Comparison of ENCODE assay signal across 24 mouse cellular contexts in the genomic region with DNA sequence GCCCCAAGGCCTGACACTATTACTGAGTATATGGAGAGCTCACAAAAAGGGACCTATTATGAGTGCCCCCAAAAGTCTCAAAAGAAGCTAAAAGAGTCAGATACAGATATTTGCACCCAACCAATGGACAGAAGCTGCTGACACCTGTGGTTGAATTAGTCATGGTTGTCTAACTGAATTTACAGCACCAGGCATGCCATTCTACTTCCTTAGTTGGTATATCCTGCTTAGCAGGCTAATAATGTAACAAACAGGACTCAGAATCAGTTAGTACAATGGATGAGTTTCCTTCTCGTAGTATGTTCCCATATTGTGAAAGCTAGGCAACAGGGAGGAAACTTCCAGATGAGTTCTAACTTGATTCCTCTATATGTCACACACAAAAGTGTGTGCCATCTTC.
DNase-seq lines count a peak whose midpoint lies in the region; ATAC-seq and TF ChIP-seq lines count a peak whose summit lies in the region.
"Had no signal": no experiment of that assay in that cellular context is flagged by ENCODE, and none has a peak within 500 bp of the region (broad histone marks: within the 10 kb centered on the region; RNA-seq: fewer than 3 reads in every experiment).

No protein-coding gene starts in this region.

- no peaks in the 10 kb centered on the region for H3K36me3 ChIP-seq in hindbrain, postnatal 0 days (ENCODE audit: insufficient read depth, low read length)
- no peaks in the 10 kb centered on the region for H3K36me3 ChIP-seq in forebrain, embryonic 10.5 days (replicated peaks)
- H3K36me3 ChIP-seq: embryonic facial prominence, embryonic 13.5 days; embryonic facial prominence, embryonic 15.5 days had no signal

- no peak overlapping the region for H3K4me2 ChIP-seq in hindbrain, postnatal 0 days (ENCODE audit: low read depth, low read length)
- H3K4me2 ChIP-seq: embryonic facial prominence, embryonic 13.5 days; embryonic facial prominence, embryonic 15.5 days; forebrain, embryonic 13.5 days had no signal

- no peak overlapping the region for H3K27ac ChIP-seq in hindbrain, postnatal 0 days
- H3K27ac ChIP-seq in forebrain, embryonic 10.5 days: no peak overlapping the region
- H3K27ac ChIP-seq: embryonic facial prominence, embryonic 13.5 days; embryonic facial prominence, embryonic 15.5 days; forebrain, embryonic 13.5 days had no signal

- peak; percentile 87 for DNase-seq in 416B (ENCODE audit: low read depth)
- peak; percentile 2 for DNase-seq in Muller cell, postnatal 12 days (ENCODE audit: inconsistent ontology term)
- DNase-seq in frontal cortex, postnatal 36 days (ENCODE audit: low spot score in 2 of 2): no peak
- DNase-seq in c-Kit-positive CD71-positive TER-119-positive erythroid progenitor cells, embryonic 14.5 days (ENCODE audit: low spot score): no peak
- no peak for DNase-seq in hindbrain, postnatal 0 days (ENCODE audit: low spot score)
- DNase-seq in forebrain, embryonic 10.5 days (ENCODE audit: extremely low spot score, low spot score): no peak
- DNase-seq: adrenal gland, adult 8-10 months; adrenal gland, postnatal 14 days; adrenal gland, postnatal 36 days; cerebellum, adult 11 months; cerebellum, adult 18-20 months; cerebellum, adult 8-10 months; cerebellum, adult 9-11 months; cerebellum, postnatal 14 days; cerebellum, postnatal 36 days; embryo, embryonic 11 days had no signal

- H3K4me3 ChIP-seq in hindbrain, postnatal 0 days (ENCODE audit: low read length): no peak overlapping the region
- H3K4me3 ChIP-seq in forebrain, embryonic 10.5 days: no peak overlapping the region
- H3K4me3 ChIP-seq: embryonic facial prominence, embryonic 13.5 days; embryonic facial prominence, embryonic 15.5 days; erythroblast, embryonic 14.5 days; forebrain, embryonic 13.5 days had no signal

- no peaks in the 10 kb centered on the region for H3K27me3 ChIP-seq in hindbrain, postnatal 0 days (ENCODE audit: insufficient read depth, low read length)
- H3K27me3 ChIP-seq in forebrain, embryonic 10.5 days (ENCODE audit: poor library complexity, severe bottlenecking): no peaks in the 10 kb centered on the region
- H3K27me3 ChIP-seq: embryonic facial prominence, embryonic 13.5 days; embryonic facial prominence, embryonic 15.5 days; forebrain, embryonic 13.5 days; Patski had no signal

- 90% methylated on average over 1 of the region's 1 CpGs for WGBS in hindbrain, postnatal 0 days
- 86% methylated on average over 1 of the region's 1 CpGs for WGBS in forebrain, embryonic 10.5 days

- H3K4me1 ChIP-seq in hindbrain, postnatal 0 days (ENCODE audit: insufficient read depth, low read length): no peaks in the 10 kb centered on the region
- H3K4me1 ChIP-seq in forebrain, embryonic 10.5 days: no peaks in the 10 kb centered on the region
- H3K4me1 ChIP-seq: embryonic facial prominence, embryonic 13.5 days; embryonic facial prominence, embryonic 15.5 days; forebrain, embryonic 13.5 days had no signal

- H3K9me3 ChIP-seq in hindbrain, postnatal 0 days (ENCODE audit: low read length): no peaks in the 10 kb centered on the region
- H3K9me3 ChIP-seq in forebrain, embryonic 10.5 days: no peaks in the 10 kb centered on the region
- H3K9me3 ChIP-seq: embryonic facial prominence, embryonic 13.5 days; embryonic facial prominence, embryonic 15.5 days; forebrain, embryonic 13.5 days had no signal

- peak; percentile 29 for ATAC-seq in megakaryocyte progenitor cell, adult 5-6 weeks (replicated peaks; ENCODE audit: poor library complexity)
- no peak for ATAC-seq in hindbrain, postnatal 0 days
- ATAC-seq: activated CD4-positive, CD25-positive, alpha-beta regulatory T cell, adult 4 months; forebrain, embryonic 13.5 days; forebrain, embryonic 16.5 days; Patski had no signal

- no peak overlapping the region for H3K9ac ChIP-seq in hindbrain, postnatal 0 days (replicated peaks; ENCODE audit: low read length)
- H3K9ac ChIP-seq: embryonic facial prominence, embryonic 13.5 days; embryonic facial prominence, embryonic 15.5 days; forebrain, embryonic 13.5 days had no signal

- TF ChIP-seq CTCF in hindbrain, postnatal 0 days (IDR thresholded peaks at IDR 0.05; ENCODE audit: low read depth): no peak

Comparison
In these comparisons a context has a peak if more than half of its experiments do, and no peak if none do; other contexts are left out.
1. DNase-seq: peak in 416B (single experiment) and Muller cell, postnatal 12 days (single experiment); none in frontal cortex, postnatal 36 days (0 of 2), c-Kit-positive CD71-positive TER-119-positive erythroid progenitor cells, embryonic 14.5 days (single experiment), hindbrain, postnatal 0 days (single experiment) and forebrain, embryonic 10.5 days (single experiment).